Mouse (Mus musculus) NIH3T3 (cell line): ENCODE data around the gene Tacr2.

Experiments used
- DNase-seq: peaks from one replicate; pipeline ENCODE4 v3.0.0-alpha.2; 2012; ENCODE audit warnings: low read depth

The Tacr2 gene

DNA sequence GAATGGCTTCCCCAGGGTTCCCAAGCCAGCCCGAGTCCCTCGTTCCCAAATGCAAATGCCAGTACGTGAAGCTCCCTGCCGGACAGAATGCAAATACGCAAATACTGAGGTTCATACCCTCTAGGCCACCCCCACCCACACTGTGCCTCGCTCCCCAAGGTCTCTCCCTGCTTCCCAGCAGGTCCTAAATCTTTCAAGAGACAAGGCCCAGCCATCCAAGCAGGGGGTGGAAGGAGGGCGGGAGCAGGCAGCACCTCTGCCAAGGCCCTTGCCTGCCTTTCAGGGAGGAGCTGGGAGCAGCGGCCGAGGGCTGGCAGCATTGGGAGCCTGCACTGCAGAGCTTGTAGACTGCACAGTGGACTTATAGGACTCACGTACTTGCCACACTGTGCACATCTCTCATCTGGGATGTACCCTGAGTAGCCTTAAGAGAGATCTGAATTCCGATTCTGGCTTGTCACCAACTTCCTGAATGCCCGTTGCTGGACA, at the start of gene Tacr2:
Gene Tacr2 (plus strand): TSS at position 439 of the 489 bp plus-strand sequence.
- peak; percentile 24 for DNase-seq

DNA sequence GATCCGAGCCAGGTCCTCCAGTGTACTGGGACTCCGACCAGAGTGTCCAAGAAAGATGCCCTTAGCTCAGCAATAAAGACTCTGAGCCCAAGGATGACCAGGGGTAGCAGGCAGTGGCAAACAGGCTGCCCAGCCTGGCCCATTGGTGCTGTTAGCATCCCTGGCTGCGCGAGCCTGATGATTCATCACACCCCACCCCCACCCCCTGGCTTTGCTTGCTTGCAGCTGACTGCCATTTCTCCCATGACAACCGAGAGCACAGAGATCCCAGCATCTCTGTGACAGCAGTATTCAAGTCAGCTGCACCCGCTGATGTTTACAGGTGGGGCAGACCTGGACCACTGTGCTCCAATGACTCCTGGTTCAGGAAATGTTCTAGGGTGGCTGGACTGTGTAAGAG, 49.7 kb upstream of the Tacr2 start:
- DNase-seq: peak; percentile 21

DNA sequence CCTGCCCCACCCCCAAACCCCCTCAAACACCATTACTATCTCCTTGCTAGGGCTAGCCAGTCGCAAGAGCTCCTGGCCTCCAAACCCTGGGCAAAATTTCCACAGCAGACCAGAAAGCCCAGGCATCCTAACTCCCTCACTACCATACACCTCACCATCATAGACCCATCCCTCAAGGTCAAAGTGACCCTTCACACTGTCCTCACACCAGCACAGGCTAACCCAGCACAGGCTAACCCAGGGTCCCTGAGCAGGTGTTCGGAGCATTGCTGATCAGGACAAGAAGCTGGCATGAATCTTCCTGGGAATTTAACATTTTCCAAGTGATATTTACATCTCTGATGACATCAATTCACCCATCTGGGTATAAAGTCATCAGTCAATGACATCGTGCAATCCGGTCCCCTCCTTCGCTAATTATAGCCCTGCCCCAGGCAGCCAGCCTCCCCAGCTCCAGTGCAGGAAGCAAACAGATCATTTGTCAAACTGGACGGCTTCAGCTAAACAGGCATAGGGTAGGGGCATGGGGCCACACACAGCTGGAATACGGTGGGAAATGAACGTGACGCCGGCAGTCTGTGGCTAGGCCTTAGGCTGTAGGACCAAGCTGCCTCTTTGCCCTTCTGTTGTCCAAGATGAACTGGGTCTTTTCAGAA, 43.9 kb upstream of the Tacr2 start:
- no peak for DNase-seq

DNA sequence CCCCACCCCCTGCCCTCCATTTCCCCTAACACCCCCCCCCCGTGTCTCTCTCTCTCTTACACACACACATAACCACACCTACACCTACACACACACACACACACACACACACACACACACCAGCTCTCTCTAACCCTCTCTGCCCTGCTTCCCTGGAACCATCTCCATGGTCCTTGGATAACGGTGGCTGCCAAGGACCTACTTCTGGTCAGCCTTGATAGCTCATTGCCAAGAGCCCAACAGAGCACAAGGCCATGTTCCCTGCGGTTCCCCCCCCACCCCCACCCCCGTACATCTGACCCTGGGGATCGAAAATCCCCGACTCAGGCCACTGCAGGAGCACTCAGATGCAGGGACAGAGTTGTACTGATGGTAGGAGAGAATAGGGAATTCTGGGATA, 40.9 kb upstream of the Tacr2 start:
- DNase-seq: no peak

DNA sequence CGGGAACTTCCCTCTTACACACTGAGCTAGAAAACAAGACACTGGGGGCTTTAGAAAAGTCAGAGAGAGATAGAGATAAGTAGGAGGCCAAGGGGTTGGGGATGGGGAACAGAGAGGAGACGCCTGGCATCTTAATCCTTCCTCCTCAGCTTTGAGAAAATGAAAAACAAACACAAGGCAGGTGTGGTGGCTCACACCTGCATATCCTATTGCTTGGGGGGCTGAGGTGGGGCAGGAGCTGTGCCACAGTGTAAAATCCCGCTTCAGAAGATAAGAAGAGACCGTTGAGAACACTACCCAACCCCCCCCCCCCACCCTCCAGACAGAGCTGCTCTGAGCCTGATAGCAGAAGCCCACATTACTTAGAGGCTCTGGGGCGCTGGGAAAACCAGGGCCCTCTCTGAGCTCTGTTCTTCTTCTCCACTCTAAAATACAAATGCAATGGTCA, 37.0 kb upstream of the Tacr2 start:
- DNase-seq: no peak

DNA sequence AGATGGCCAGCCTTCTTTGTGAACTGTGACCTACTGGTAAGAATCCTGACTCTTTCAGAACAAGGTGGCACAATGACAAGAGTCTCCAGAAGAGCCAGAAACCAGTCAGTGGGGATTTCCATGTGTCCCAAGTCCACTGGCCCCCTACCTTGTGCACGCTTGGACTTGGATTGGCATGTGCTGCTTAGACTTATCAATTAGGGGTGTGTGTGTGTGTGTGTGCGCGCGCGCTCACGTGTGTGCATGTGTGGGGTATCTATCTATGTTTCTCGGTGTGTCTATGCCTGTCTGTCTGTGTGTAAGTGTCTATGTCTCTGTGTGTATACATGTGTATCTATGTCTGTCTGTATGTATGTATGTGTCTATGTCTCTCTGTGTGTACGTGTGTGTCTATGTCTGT, 36.6 kb upstream of the Tacr2 start:
- DNase-seq: no peak

DNA sequence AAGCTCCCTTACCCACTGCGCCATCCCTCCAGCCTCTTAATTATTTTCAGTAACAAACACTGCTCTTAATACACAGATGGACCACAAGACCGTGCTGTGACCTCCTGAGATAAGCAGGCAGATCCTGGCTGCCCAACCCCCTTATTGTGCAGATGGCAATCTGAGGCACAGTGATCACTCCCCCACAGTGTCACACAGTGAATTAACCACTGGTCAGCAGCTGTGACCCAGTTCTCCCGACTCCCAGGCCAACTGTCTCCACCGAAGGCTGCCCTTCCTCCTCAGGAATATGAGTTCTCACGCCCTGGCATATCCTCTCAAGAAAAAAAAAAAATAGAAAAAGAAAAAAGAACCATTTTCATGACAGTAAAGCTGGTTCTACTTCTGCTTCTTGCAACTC, 35.6 kb upstream of the Tacr2 start:
- no peak for DNase-seq

DNA sequence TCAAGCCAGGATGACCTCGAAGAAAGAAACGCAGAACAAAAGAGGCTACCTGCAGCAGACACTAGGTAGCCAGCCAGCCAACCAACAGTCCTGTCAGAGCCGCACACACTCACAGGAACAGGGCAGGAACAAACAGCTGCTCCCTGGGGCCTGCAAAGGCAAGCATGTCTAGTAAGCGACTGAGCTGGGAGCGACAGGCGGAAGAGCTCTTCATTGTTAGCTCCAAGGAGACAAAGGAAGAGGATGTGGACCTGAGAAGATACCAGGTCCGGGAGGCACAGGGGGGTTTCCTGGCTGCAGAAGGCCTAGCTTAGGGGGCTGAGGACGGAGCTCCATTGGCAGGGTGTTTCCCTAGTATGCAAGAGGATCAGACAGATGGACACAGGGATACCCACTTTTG, 35.0 kb upstream of the Tacr2 start:
- DNase-seq: no peak

DNA sequence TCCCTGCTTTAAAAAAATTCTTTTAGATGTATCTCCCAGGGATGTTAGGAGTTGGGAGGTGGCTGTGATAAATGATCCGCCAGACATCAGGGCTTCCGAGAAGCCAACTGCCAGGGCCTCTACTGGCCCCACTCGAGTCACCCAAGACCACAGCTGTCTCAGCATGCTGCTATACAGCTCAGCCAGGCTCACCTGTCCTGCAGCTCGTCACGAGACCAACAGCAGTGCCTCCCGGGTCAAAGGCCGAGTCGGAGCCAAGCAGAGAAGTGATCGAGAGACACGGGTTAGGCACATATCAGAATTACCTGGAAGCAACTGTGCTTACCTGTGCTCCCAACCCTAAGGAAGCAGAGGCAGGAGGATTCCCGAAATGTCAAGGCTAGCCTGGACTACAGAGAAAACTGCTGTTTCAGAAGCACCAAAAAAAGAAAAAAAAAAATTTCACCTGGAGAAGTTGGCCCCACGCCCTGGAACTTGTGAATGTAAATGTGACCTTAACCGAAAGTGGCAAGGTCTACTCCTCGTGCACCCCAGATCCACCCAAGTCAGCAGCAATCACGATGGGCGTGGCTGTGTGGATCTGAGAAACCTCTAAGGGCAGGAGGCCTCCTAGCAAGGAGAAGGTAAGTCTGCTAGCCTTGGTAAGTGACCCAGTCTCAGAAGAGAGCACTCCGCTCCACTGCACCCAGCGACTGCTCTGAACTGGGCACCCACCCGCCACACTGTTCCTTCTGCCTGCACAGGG, 34.0 kb upstream of the Tacr2 start:
- DNase-seq: no peak

DNA sequence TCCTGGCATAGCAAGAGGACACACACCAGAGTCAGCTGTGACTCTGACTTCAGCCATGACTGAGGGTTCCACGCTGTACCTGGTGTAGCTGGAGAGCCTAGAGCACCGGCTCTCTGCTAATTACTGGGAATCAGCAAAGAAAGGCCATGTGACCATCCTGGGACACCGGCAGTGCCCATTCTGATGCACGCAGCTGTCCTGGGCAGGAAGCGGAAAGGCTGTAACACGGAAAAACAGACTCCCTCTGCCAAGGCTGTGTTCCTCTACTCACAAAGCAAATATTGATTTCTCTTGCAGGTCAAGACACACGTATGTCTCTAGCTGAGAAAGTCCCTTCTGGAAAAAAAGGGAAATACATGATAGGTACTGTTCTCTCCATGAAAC, 33.5 kb upstream of the Tacr2 start:
- no peak for DNase-seq

DNA sequence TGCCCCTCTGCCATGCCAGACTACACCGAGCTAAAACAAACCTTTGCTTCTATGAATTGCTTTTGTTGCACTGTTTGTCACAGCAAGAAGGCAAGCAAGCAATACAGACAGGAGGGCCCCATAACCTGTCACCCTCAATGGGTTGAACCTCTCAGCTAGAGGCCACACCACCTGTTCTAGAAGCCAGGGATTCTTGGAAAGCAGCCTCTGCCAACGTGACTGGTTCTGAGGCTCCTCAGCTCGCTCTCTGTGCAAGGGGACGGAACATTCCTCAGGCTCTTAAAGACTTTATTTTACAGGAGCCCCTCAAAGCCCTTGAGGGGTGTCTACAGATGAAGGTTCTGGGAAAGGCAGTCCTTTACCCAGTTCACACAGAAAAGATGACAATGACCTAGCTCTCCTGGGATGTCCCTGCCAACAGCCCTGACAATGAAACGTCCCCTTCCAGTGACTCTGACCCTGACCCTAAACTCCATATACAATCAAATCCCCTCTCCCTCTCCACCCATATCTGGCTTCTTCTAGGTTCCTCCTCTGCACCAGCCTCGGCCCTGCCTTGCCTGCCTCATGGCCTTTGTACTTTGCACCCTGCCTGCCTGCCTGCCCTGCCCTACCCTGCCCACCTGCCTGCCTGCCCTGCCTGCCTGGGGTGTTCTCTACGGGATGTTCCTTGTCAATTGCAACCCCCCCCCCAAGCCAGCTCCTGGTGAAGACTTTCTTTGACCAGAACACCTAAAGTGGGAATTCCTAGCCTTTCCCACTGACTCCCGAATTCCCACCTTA, 31.3 kb upstream of the Tacr2 start:
- DNase-seq: no peak

DNA sequence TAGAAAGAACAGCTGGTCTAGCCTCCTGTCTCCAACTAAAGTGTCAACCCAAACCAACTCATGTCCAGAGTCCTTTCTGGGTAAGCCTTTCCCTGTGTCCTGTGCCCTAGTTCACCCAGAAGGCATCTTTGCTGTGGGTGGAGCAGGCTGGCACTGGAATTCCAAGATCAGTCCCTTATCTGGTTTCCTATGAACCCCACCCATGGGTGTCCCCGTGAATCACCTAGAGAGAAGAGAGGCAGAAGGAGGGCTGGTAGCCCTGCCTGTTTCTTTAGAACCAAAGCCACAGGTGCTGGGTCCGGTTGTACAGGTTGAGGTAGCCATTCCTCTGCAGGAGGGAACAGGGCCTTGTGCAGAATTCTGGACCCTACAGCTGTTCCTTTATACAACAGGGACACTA, 30.6 kb upstream of the Tacr2 start:
- DNase-seq: no peak

DNA sequence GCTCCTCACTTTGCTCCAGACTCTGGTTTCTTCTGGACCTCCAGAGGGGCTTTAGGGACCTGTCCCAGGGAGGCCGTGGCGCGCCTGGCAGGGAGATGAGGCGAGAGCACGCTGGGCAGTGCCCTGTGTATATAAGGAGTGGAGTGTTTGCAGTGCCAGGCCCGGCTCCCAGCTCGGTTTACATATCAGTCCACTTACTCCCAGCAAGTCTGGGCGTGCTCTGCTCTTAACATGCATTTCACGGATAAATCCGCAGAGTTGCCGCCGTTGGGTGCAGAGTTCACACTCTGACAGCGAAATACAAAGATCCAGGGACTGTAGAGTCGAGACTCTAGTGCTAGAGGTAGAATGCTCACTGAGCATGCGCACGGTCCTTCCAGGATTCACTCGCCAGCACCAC, 29.5 kb upstream of the Tacr2 start:
- no peak for DNase-seq

DNA sequence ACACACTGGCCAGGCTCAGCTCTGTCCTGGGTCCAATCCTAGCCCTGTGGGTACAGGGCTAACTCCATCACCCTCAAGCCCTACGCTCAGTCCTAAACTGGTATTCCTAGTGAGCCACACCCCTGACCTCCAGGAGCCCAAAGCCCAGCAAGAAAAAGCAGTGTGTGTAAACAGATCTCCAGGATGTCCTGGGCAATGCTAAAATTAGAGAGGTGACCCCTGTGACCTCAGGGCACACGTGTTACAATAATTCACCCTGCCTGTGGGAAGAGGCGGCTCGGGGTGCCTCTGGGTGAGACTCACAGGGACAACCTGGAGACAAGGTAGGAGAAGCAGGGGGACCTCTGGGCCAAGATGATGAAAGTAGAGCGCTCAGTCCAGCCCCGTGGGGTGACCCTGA, 28.0 kb upstream of the Tacr2 start:
- no peak for DNase-seq

DNA sequence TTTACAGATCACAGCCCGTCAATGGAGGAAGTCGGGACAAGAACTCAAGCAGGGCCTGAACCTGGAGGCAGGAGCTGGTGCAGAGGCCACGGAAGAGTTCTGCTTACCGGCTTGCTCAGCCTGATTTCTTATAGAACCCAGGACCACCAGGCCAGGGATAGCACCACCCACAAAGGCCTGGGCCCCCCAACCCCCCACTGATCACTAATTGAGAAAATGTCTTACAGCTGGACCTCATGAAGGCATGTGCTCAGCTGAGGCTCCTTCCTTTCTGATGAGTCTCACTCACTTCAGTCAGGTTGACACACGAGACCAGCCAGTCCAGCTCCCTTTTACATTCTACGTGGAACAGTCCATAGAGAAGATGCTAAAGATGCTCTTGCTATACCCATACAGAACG, 26.4 kb upstream of the Tacr2 start:
- no peak for DNase-seq

DNA sequence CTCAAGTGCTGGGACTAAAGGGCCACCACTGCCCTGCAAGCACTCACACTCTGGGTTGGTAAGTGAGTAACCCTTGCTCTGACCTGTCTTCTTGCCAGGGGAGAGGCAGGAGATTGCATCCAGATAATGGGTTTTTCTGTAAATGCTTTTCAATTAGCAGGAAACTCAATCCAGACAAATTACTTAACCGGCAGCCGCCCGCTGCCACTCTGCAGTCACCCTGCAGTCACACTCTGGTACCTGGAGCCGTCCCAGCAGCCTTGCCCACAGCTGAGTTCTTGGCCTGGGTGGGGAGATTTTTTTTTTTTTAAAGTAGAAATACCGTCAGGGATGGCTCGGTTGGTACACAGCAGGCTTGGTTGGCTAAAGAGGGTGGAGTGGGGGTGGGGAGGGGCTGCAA, 24.1 kb upstream of the Tacr2 start:
- DNase-seq: no peak

DNA sequence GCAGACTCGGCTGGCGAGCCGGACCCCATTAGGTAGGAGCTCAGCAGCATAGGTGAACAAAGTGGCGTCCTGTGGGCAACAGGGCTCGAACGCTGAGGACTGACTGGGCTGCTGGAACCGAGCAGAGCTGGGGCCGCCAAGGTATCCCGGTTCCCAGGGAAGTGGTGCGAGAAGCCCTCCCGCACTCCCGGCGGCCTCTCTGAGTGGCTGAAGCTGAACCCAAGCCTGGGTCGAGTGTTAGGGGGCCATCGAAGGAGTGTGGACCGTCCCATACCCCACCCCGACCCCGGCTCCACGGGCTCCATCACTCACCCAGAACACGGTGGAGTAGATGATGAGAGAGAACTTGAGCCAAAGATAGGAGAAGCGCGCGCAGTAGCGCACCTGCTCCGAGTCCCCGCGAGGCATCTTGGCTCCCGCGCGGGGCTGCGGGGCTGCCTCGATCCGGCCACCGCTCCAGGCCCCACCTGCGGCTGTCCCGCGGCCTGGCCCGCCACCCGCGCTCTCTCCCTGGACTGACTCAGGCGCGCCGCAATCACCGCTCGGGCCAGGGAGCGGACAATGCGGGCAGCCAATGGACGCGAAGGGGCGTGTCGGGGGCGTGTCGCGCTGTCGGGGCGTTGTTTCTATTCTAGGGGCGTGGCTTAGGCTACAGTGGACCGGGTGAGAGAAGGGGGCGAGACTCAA, 21.4 kb upstream of the Tacr2 start, which contains the start of gene Tspan15:
Gene Tspan15 (minus strand): TSS at position 544 of the 687 bp plus-strand sequence.
- DNase-seq: peak; percentile 36

DNA sequence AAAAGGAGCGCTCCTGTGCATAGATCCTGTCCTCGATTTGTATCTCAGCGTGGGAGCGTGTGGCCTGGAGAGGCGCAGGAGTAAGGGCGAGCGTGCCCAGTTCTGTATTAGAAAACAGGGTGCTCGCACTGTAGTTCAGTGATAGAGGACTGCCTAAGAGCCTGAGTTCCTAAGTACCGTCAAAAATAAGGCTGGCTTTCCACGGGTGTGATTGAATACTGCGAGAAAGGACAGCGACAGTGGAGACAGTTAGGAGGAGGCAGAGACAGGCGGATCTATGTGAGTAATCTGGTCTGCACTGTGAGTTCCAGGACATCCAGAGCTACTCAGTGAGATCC, 20.9 kb upstream of the Tacr2 start:
- no peak for DNase-seq

DNA sequence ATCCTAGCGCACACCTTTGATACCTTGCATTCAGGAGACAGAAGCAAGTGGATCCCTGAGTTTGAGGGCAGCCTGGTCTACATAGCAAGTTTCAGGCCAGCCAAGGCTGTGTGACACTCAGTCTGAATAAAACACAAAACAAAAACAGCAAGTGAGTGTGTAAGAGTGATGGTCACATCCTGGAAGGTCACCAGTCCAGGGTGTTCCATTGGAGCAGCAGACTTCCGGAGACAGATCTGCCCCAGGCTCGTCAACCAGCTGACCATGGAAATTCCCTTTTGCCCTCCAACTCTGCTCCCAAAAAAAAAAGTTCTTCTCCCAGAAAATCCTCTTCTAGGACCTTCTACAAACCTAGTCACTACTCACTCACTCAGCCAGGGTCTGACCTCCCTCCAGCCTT, 20.4 kb upstream of the Tacr2 start:
- DNase-seq: no peak

DNA sequence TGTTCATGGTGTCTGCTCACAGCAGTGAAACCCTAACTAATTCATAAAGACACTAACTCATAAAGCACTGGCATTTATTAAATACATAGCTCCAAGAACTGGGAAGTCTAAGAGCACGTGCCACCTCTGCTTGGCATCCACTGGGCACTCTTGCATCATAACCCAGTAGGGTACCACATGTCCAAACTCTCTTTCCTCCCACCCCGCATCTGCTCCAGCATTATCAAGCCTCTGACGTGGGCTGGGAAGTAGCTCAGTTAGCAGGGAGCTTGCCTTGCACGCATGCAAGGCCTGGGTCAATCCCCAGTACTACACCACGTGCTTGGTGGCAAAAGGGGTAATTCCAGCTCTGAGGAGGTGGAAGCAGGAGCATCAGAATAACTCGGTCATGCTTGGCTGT, 16.1 kb upstream of the Tacr2 start:
- DNase-seq: peak; percentile 34

DNA sequence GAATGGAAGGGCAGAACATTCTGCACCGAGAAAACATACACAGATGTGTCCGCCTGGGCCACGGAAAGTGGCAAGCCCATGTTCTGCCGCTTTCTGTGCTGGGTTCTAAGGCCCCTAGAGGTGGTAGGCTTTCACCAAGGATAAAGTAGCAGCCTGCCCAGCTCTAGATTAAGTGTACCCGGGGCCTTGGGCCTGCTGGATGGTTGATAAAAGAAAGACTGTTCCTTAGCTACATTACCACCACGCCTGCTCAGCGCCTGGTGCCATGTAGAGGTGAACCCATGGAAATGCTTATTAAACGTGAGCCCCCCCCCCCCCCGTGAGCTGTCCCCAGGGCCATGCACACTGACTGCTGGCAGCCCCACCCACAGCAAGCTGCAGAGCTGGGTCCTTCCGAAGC, 15.0 kb upstream of the Tacr2 start:
- DNase-seq: no peak

DNA sequence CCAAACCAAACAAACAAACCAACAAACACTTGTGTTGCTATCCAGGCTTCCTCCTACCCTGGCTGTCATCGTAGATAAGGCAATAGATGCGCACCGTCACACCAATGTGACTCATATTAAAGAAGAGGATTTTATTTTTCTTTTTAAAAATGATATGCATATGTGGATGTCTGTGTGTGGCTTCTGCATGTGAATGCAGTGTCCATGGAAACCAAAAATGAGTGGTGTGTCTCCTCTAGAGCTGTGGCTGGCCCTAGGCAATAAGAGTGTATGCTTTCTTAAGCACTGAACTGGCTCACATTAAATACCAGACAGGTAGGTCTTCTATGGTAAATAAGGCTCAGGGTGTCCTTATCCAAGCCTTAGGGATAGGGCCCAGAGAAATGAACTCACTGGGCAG, 13.6 kb upstream of the Tacr2 start:
- no peak for DNase-seq
